Mouse (Mus musculus): Measurements from ENCODE around the gene Vash1. TPM values are rescaled to one million over a fixed set of nuclear protein-coding genes. Genes with fewer than 3 reads are reported as not detected.

Vash1 gene
- polyA plus RNA-seq, 3 experiments from 2014 or later = 0.21 TPM; not detected in 2

- no peak for ATAC-seq
These were observed 45.8 kb downstream of the Vash1 start for GRCm38 (mm10) chr12:86724300-86724699.

DNA sequence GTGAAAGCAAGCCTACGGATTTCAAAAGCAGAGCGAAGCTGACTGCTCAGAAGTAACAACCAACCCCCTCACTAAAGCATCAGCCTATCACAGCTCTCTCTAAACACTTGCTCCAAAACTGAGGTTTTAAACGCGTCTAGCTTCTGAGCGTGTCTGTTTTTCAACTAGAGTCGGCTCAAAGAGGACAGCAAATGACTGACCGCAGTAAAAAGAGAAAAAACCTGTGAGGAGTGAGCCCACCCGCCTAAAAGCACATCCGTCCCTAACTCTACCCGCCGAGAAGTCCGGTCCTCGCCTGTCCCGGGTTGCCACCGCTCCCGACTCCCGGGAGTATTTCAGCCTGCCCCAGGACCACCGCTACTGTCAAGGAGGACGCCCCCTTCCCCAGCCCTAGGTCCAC lies 47.2 kb downstream of the Vash1 start:
- peak; percentile 38 for ATAC-seq

DNA sequence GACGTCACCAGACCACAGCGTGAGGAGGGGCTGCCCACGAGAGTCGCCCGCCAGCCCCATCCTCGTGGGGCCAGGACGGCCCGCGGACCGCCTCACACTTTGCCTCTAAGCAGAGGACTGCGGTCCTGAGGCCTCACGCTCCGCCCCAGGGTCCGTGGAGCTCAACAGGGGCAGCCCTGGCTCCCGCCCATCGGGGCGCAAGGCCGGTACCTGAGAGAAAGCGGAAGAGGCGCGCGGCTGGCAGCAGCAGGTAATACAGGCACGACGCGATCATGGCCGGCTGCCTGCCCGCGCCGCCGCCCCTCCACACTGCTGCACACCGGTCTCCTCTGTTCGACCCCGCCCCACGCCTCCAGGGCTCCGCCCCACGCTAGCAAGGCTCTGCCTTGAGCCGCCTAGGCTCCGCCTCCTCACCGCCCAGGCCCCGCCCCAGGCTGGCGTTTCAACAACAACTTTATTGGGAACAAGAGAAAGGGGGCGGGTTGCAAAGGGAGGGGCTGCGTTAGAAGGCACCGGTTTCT lies 47.7 kb downstream of the Vash1 start, which contains the start of gene Angel1:
TSS of gene Angel1 (minus strand) at position 341 of the 521 bp plus-strand sequence.
- ATAC-seq = peak; percentile 99

GRCm38 (mm10) chr12:86734319-86734810 lies 55.9 kb downstream of the Vash1 start, which contains the start of gene Lrrc74a:
Gene Lrrc74a, plus strand, starts transcription at chr12:86734369.
- ATAC-seq = no peak

Other genes with a start within 250 kb of the Vash1 start
- 1 to 10 TPM; 3.8 to 7.2 (median 7.1) TPM for gene Angel1, start 47.8 kb downstream of the Vash1 start, polyA plus RNA-seq (2017; shearing (Covaris generic))
- not detected for gene Lrrc74a, start 55.7 kb downstream of the Vash1 start, polyA plus RNA-seq (2017; shearing (Covaris generic))
- 10 to 100 TPM in 1 of 3 experiments, 1 to 10 TPM in 2; 8.0 to 14.6 (median 9.4) TPM for gene Irf2bpl, start 206.1 kb downstream of the Vash1 start, polyA plus RNA-seq (2017; shearing (Covaris generic))

Measured in inflammation-experienced regulatory T-cells, adult 6 months (primary cell).